Mouse (Mus musculus) olfactory bulb, adult 2 months (tissue): ENCODE results near the gene Entpd7.
A peak's percentile ranks its signal among the peaks of the same experiment; 100 is the strongest.

Experiments used
- CTCF ChIP-seq: fragments of 200-500 bp; IDR thresholded peaks from 2 replicates; pipeline ENCODE4 v1.5.1; 2012; ENCODE audit warnings: low read depth, mild to moderate bottlenecking, low read length, moderate library complexity; ENCODE audit not compliant: insufficient read depth
- POLR2A ChIP-seq: fragments of 200-500 bp; IDR thresholded peaks from 2 replicates; pipeline ENCODE4 v1.6.1; 2012; ENCODE audit warnings: mild to moderate bottlenecking, low read depth, low read length, moderate library complexity; ENCODE audit not compliant: insufficient read depth

DNA sequence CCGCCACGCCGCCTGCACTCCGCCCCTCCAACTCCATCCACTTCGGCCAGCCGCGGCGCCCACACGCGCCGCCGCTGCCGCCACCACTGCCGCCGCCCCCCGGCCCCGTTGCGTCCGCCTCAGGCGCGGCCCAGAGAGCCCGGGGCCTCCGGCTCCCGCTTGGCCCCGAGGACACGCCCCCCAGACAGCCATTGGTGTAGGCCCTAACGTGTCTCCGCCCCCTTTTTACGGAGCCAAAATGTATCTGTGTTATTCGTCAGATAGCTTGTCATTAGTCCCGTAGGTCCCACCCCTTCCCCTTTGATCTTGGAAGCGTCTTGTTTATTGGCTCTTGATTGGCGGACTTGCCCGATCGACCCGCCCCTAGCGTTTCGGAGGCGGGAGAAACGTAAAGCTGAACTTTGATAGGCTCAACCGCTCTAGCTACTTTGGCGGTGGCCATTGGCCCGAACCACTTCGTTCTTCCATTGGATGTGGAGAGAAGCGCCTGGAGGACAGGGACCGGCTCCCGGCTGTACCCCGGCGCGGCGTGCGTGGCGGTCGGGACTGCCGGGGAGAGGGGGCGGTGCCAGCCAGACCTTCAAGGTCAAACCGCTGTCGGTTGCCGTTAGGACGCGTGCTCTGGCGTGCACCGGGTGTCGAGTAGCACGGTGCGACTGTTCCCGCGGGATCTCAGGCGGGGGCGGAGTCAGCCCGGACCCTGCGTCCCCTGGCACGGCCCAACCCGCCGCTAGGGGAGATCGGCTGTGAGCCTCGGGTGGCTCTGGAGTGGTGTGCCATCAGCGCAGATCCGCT, 14.5 kb upstream of the Entpd7 start, which contains the start of gene Slc25a28:
- peak; percentile 48 for TF ChIP-seq CTCF
- TF ChIP-seq POLR2A: peak; percentile 81
